Mouse (Mus musculus) retina, adult 2 months (tissue): ENCODE results near the gene Asic2.

Source experiments
- DNase-seq: peaks from one replicate; pipeline ENCODE4 v3.0.0-alpha.2; 2012; ENCODE audit warnings: low read depth, low spot score

Gene Asic2

DNA sequence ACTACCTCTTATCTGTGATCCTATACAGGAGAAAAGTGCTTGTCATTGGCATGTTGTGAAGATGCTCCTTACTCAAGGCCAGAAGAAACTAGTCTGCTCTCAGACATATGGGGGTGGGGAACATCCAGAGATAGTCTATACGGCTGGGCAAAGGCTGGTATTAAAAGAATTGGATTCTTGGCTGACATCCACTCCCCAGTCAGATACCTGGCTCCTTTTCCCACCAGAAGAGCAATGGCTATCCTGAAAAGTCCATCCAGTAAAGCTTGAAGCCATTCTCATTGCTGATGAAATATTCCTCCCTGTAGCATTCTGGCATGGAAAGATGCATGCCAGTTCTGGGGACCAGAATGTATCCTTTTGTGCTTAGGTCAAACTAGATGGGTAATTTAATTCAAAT is 218.2 kb downstream of the Asic2 start:
- DNase-seq: no peak

DNA sequence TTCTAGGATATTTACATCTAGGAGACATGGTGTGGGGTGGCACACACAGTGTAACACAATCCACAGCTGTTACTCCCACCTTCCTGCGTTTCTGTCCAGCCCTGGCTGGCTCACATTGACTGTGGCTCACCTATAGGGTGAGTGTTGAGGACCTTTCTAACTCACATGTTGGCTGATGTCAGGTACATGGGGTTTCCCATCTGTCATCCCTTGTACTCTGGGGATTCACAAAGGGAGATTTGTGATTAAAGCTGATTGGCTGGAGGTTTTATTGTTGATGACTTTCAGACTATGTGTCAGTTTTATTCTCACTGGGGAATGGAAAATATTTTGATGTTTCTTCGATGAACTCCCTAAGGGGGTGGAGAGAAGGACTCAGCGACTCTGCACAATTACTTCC is 229.3 kb downstream of the Asic2 start:
- no peak for DNase-seq

DNA sequence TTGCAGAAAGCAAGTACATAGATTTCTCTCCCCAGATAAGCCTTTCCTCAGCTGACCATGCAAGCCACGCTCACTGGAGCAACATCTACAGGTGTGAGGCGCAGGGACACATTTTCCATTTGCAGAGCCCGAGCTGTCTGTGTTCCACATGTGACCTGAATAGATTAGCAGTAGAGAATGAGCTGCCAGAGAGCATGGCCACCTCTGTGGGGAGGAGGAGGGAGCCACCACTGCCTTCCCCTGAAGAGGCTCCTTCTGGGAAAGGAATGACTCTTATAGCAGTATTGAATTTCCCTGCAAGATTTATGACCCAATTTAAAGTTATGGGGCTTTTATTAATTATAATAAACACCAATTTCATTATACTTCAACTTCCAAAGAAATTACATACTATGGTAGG is 230.5 kb downstream of the Asic2 start:
- DNase-seq: no peak

DNA sequence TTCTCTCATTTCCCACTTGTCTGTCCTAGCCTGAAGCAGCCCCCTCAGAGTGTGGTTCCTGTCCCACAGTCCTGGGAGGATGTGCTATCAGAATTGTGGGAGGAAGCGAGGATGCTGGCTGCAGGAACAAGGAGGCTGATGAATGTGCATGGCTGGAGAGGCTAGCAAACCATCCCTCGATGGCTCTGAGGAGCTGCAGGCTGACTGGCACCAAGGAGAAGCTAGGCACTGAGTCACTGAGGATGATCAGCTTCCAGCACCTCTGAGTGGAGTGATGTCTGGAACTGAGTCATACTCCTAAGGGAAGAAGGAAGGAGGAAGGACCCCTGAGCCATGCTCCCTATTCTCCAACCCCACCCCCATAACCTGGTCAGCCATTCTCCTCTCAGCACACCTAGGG is 246.2 kb downstream of the Asic2 start:
- no peak for DNase-seq

DNA sequence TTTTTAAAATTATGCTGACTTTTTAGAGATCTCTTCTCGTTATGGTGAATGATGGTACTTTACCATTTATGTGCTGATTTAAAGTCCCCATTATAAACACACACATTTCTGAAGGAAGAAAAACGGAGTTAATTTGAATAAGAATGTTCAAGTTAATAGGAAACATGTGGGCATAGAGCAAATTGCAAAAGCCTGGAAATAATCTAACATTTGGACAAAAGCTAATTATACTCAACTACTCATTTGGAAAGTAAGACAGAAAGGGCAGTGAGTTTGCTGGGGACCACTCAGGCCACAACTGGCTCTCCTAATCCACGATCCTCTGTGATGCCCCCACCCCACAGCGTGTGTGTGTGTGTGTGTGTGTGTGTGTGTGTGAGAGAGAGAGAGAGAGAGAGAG is 253.5 kb downstream of the Asic2 start:
- DNase-seq: no peak

DNA sequence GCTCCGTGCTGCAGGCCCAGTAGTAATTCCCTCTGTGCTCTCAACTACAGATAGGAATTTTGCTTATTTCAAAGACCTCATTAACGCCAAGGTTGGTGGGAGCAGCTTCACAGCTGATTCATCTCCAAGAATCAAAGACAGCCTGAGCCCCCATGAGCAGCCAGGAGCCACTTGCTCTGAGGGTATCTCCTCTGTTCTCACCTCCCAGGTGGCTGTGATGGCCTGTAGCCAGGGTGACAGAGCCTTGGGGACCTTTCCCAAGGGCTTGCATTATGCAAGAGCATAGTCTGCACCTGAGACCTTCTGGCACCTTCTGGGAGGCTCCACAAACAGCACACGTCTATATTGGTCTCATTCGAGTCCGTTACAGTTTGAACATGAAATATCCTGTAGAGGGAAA is 261.3 kb downstream of the Asic2 start:
- no peak for DNase-seq

DNA sequence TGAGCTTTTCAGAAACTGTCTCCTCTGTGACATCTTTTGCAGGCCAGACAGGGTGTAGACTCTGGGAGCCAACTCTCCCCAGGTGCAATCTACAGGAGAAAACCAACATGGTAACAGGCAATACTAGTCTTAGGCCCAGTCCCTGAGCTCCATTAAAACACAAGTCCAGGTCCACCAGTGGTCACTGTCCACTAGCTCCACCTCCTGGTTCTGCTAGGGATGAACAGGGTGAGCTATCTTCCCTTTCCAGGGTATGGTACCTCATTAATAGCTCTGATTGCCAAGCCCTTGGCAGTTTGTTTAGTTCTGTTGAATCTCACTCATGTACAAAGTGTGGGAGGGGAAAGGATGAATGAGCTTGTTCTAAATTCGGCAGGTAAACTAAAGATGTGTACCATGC is 270.2 kb downstream of the Asic2 start:
- no peak for DNase-seq

DNA sequence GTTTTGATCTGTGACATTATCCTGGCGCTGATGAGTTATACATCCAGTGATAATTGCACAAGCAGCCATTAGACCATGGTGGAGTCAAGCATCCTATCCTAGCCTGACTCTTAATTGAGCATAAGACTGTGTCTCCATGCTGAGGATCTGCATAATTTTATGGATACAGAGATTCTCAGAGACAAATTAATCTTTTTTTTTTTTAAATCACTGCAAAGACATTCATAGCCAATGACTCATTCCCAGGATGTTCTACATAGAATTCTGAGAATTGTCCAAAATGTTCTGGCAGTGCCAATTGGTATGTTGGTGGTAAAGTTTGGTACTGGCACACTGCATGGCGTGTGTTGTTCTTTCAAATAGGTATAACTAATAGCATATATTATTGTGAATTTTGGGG is 272.8 kb downstream of the Asic2 start:
- no peak for DNase-seq

DNA sequence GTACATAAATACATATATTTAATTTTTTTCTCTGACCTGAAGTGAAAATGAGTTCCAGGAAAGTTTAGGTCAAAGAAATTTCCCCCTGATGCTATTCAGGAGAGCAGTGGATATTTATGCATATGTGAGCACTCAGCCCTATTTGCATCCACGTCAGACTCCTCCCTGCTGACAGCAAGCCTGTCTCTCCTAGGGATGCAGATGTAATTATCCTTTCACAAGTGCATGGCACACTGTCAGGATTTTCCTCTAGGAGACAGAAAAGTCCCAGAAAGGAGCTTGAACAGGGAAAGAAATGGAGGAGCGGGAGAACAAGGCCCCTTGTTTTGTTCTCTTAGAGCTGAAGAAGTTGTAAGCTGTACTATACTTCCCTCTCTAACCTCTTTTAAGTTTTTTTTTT is 287.7 kb downstream of the Asic2 start:
- DNase-seq: no peak

DNA sequence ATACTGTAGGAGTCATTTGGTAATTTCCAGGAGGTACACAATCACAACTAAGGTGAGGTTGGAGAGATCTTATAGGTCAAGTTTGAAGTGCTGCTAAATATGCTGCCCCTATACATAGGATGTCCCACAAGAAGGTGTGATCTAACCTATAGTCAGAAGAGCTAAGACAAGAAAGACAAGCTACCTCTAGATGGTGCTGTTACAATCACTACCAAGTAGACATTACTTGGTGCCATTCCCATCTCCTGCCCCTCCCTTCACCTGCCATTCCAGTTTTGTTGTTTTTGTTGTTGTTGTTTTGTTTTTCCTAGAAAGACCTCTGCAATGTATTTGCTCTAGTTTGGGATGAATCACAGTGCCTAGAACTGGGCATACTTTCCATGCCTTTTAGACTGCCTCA is 296.5 kb downstream of the Asic2 start:
- no peak for DNase-seq

DNA sequence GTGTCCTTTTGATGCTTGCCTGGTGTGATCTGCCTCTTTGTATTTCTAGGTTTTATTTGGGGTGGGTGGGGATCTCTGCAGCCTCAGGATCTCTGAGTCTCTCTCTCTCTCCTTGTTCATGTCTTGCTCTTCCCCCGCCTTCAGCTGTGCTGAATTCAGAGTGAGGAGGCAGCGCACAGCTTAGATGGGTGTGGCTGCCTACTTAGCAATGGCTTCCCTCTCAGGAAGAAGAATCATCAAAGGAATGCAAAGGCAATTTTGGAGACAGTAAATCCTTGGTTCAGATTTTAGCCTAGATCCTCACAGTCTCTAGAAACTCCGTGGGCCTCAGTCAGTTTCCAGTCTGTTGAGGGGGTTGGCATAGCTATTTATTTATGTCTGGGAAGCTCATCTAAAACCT is 297.8 kb downstream of the Asic2 start:
- no peak for DNase-seq

DNA sequence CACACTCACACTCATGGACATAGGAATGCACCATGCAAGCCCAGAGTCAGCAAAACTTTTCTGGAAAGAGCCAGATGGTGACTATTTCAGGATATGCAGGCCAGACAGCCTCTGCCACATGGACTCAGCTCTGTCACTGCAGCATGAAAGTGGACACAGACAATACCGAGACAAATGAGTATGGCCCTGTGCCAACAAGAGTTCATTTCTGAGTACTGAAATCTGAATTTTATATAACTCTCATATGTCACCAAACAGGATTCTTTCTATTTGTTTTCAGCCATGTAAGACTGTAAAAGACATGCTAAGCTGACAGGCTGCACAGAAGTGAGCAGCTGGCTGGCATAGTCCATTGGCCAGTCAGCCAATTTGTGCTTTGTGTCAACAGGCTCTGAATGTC is 309.4 kb downstream of the Asic2 start:
- DNase-seq: no peak

DNA sequence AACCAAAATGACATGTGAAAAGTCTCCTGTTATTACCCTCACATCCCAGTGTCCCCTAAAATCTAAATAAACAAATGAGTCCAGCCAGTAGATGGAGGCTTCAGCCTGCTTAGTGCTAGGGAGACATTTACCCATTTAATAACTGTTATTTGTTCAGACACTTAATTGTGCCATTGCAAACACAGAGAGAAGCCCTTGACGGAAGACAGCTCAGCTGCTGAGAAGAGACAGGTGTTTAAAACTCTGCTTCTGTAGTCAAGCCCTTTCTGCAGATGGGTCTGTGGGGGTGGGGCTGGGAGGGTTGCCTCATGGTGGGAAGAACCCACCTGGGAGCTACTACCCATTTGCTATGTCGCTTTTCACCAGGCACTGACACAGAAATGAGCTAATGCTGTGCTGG is 311.1 kb downstream of the Asic2 start:
- no peak for DNase-seq

DNA sequence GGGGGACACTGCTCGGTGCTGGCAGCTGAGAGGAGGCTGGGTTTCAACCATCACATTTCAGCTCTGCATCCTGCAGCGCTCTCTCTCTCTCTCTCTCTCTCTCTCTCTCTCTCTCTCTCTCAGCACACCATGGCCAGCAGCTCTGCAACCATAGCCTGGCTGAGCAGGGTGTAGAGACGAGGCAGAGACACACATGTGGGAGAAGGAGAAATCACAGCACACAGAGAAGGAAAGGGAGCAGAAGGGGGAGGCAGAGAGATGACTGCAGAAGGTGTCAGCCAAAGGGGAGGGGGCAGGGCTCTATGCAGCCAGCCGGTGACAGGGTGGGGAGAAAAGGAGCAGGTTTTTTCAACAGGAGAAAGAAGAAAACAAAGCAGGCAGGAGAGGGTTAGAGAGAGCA is 320.4 kb downstream of the Asic2 start:
- no peak for DNase-seq

DNA sequence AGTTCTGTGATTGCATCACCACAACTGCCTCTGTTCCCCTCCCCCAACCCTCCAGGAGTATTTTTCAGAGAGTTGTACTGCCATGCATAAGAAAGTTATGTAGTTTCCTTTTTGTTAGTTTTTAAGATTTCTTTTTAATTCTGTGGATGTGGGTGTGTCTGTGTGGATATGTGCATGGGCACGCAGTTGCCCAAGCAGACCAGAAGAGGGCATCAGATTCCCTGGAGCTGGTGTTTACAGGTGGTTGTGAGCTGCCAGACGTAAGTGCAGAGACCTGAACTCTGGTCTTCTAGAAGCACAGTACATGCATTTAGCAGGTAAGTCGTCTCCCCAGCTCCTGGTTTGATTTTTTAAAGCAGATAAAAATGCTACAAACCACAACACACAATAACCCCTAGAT is 322.7 kb downstream of the Asic2 start:
- no peak for DNase-seq

DNA sequence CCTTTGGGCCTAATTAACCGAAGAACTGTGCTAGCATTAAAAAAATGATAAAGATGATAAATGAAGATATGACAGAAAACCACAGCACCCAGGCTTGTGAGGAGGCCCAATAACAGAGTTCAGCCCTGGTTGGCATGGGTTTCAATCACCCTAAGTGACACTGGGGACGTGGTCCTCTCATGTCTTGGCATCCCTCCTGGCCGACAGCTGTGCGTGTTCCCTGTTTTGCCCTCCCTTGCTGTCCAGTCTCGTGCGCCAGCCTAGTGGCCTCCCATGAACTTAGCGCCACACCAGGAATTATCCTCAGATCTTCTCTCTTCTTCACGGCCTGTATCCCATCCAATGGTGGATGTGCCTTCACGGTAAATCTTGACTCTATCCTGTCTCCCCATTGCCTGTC is 331.9 kb downstream of the Asic2 start:
- no peak for DNase-seq

DNA sequence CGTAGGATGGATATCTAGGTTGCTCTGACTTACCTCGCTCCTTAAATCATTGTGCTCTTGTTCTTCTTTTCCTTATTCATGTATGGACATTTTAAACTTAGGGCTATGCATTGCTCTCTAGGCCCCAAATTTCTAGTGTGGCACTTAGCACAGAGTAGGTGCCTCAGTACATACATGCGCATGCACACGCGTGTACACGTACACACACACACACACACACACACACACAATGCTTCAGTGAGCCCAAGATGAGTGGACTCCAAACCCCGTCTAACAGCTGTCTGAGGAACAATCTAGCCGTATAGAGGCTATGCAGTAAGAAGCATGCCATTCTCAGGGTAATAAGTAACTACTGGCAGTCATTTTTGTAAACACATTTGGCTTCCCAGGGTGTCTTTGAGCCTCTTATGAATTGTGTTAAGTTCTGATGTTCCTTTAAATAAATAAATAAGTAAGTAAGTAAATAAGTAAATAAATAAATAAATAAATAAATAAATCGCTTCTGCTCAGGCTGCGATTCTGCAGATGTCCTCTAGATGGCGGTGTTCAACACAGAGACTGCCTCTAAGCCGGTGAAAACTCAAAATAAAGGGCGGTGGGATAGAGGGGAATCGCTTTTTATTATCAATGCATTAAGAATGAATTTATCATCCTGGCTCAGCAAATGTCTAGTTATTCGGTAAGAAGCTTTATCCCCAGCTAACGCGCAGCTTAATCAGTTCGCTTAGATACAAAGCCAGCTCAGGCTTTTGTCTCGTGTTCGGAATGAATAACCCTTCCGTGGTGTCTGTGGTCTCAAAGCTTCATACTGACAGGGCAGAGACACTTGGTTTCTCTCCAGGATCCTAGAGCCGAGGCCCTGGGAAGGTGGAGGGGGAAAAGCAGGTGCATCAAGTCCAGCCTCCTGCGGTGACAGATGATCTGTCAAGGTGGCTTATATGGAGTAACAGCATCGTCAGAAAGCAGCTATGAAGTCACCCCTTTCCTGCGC is 333.6 kb downstream of the Asic2 start:
- peak; percentile 41 for DNase-seq

DNA sequence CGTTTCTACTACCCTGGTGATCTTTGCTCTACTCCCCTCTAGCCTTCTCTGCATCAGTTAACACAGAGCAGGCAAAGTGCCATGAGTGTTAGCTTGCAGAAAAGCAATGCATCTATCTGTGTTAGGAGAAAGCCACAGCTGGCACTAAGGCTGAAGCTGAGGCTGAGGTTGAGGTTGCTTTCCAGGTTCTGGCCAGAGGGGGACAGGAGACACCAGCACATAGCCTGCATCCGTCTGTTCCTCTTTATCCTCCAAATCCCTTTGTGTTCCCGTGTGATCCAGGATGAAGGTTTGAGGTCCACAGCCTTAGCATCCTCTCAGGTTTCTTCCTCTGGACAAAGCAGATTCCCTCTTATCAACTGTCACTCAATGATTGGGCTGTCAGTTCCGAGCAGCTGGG is 343.1 kb downstream of the Asic2 start:
- DNase-seq: no peak

DNA sequence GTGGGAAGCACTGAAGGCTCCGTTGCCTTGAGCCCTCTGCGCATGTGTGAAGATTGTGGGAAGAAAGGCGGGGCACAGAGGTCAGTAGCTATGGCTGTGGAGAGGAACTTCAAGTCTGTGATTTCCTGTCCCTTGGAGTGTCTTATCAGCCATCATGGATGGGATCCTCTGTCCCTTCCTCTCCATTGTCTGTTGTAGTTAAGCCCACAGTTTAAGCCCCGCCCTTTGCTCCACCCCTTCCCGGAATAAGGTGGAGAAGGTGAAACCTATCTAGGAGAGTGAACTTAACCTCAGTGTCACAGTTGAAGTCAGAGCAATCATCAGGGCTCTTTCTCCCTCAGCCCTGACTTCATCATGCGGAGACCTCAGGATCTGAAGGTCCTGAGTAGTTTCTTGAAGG is 347.7 kb downstream of the Asic2 start:
- DNase-seq: no peak

DNA sequence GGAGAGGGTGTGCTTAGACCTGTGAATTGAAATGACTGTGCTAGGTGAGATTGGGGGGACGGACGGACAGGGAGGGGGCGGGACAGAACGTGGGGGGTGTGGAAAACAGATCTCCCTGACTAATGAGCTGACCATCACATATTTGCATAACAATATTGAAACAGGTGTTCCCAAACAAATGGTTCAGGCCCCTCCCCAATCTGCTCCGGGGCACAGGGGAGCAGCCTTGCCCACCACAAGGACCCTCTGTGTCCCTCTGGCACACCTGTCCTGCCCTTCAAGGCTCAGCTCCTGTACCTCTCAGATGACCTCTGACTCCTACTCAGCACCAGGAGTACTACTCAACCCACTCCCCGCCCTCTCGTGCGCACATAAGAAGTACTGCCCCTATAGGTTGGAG is 351.8 kb downstream of the Asic2 start:
- no peak for DNase-seq

DNA sequence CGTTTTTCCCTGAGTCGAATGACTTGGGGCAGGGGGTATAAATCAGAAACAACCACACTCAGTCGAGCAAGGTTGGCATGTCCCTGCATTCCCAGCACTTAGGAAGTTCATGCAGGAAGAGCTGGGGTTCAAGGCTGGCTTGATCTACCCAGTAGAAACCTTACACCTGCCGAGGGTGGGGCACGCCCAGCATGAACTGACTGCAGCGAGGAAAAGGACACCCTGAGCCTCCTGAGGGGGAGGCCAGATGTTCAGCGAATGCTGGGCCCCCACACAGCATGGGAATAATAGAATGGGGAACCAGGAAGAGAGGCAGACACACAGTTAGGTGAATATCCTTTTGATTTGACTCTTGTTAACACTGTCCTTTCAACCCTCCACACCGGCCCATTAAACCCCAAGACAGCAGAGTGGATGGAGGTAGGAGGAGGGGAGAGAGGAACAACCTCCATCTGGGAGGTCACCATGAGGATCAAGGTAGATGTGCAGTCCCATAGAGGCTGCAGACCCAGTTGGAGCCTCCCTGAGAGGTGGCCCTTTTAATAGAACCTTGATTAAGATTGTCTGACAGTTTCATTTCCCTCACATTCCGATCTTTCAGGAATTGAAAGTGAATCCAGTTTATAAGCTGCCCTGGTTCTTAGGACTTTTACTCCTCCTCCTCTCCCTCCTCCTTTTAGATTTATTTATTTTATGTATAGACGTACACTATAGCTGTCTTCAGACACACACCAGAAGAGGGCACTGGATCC is 354.2 kb downstream of the Asic2 start:
- no peak for DNase-seq

DNA sequence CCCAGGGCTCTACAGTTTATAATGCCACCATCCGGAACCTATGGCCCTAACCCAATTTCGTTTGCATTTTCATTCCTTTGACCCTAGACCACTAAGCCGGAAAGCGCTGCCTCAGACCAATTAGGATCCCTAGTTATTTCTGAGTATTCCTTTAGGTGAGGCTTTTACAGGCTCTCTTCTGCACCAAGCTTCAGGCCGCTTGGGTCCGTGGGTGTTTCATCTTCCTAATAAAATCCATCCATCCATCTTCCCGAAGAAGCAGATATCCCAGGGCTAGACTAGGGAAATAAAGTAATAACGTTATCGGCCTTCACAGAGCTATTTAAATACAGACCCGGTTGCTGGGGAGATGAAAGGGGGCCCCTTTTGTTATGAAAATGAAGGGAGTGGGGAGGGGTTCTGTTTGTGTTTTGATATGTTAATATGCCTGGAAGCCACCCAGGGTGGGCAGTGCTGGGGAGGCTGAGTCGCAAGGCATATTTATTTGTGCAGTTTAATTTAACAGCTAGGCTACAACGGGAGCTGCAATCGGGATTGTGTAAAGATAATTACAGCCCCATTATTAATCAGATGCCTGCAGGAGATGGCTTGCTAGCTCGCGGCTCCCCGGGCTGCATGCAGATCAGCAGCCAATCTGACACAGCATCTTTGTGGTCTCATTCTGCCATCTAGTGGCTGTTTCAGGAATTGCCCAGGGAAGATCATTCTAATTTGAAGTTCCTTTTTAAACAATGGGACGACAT is 355.3 kb downstream of the Asic2 start:
- DNase-seq: peak; percentile 56
